Mouse (Mus musculus): ENCODE data around the gene Sema6c.

Gene Sema6c

GRCm38 (mm10) chr3:95159987-95160963, at the start of gene Sema6c:
TSS of gene Sema6c (plus strand) at chr3:95160457.
- in situ Hi-C loops (cut with MboI, MseI): no loop called here

- in situ Hi-C loops (cut with MboI, MseI): loop anchor here (10.0 kb wide), 1 partner anchor 1024 kb away; no protein-coding TSS in a partner anchor
These were observed 49.1 kb upstream of the Sema6c start, which contains the start of gene Vps72 for GRCm38 (mm10) chr3:95110911-95111726. TSS of gene Vps72 (plus strand) at chr3:95111022.

- in situ Hi-C loops (cut with MboI, MseI): loop anchor here (10.0 kb wide), 1 partner anchor 1022 kb away; no protein-coding TSS in a partner anchor
These were observed 47.5 kb upstream of the Sema6c start for GRCm38 (mm10) chr3:95112760-95113159.

GRCm38 (mm10) chr3:95117751-95118150, 42.5 kb upstream of the Sema6c start:
- in situ Hi-C loops (cut with MboI, MseI): loop anchor here (10.0 kb wide), 1 partner anchor 1017 kb away; no protein-coding TSS in a partner anchor

DNA sequence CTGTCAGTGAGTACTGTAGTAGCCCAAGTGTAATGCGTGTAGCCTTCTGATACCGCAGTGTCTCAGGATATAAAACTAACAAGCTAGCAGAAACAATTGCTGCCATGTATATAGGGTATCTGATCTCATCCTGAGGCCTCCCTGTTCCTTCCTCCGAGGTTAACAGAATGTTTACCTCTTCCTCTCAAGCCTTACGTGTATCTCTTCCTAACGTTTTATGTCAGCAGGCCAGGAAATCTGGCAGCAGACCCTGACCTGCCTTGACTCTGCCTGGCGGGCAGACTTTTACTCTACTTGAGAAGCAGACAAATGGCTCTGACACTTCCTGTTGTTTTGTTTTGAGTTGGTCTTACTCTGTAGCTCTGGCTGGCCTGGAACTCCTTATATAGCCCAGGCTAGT, 38.7 kb upstream of the Sema6c start:
- in situ Hi-C loops (cut with MboI, MseI): no loop called here

DNA sequence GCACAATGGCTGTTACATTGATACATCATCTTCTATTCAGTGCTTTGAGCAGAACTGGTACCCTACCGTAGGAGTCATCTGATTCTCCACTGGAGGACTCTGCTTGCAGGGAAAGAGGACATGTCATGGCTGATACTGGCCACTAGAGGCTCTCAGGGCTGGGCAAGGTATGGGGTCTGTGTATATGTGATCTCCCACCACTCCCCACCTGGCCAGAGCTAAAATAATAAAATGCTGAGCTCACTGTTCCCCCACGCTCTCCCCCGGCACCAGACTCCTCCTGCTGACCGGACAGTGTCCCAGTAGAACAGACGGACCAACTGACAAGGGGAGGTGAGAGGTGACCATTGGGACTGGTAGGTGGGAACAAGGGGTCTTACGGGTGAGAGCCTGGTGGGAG, 36.0 kb upstream of the Sema6c start, which contains the start of gene Tmod4:
Gene Tmod4, plus strand, starts transcription at position 231 of the 400 bp plus-strand sequence.
- in situ Hi-C loops (cut with MboI, MseI): no loop called here

DNA sequence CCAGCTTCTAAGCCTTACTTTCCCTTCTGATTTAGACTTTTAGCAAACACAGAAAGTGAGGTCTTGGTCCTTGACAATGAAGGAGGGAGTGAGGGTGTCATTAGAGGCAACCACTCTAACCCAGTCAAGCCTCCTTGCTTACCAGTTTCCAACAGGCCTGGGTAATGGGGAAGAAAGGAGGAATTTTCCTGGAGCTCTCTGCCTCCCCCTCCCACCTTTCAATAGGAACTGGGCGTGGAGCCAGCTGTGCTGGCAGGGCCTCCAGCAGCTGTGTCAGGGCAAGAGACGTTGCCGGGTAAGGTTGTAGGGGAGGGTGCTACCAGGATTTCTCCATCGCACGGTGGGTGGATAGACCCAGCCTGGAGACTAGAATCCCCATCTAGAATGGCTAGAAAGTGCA, 35.3 kb upstream of the Sema6c start:
- in situ Hi-C loops (cut with MboI, MseI): no loop called here

GRCm38 (mm10) chr3:95129226-95129651, 31.0 kb upstream of the Sema6c start:
- in situ Hi-C loops (cut with MboI, MseI): no loop called here

- in situ Hi-C loops (cut with MboI, MseI): loop anchor here (5.0 kb wide), 1 partner anchor 1203 kb away; no protein-coding TSS in a partner anchor
These were observed 30.2 kb upstream of the Sema6c start for GRCm38 (mm10) chr3:95130081-95130480.

DNA sequence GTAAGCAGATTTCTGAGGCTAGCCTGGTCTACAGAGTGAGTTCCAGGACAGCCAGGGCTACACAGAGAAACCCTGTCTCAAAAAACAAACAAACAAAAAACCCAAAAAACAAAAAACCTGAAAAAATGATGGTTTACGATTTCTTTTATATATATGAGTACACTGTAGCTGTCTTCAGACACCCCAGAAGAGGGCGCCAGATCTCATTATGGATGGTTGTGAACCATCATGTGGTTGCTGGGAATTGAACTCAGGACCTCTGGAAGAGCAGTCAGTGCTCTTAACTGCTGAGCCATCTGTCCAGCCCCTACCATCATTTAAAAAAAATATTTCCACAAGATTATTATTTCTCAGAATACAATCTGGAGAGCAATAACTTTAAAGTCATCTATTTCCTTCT, 27.9 kb upstream of the Sema6c start:
- in situ Hi-C loops (cut with MboI, MseI): loop anchor here (5.0 kb wide), 1 partner anchor 1205 kb away; no protein-coding TSS in a partner anchor

DNA sequence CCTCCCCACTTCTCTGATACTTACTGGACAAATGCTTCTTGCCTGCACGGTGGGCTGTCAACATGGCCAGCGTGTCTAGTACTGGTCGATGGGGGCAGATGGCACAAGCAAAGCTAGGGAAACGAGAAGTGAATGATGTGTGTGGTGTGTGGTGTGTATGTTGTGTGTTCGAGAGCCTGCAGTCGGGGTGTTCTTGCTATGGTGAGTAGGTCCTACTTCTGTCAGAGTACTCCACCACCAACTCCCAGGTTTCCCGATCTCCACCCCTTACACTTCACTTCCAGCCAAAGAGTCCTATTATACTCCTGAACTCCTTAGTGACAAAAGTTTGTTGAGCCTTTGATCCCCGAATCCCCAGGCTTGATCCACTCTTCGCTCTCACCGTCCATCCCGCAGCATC, 27.1 kb upstream of the Sema6c start:
- in situ Hi-C loops (cut with MboI, MseI): loop anchor here (5.0 kb wide), 1 partner anchor 1206 kb away; no protein-coding TSS in a partner anchor

GRCm38 (mm10) chr3:95133680-95134101, 26.6 kb upstream of the Sema6c start, which contains the start of the genes Scnm1 and Lysmd1:
TSS of gene Scnm1 (minus strand) at chr3:95134011.
TSS of gene Lysmd1 (plus strand) at chr3:95134088.
- in situ Hi-C loops (cut with MboI, MseI): loop anchor here (5.0 kb wide), 1 partner anchor 1206 kb away; no protein-coding TSS in a partner anchor

DNA sequence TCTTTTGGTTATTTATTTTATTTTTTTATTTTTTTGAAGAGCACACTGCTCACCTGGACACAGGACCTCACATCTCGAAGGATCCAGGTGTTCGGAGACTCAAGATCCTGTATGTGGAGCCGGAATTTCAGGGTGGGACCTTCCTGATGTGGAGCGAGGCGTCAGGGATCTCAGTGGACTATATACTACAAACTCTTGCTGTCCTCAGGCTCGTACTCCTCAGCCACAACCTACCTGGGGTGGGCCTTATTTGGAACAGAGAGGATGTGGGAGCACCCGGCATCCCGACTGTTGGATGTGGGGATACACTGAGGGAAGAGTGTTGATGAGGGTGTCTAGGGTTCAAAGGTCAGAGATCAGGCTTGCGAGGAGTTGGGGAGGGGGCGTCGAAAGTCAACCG, 26.1 kb upstream of the Sema6c start:
- in situ Hi-C loops (cut with MboI, MseI): loop anchor here (5.0 kb wide), 1 partner anchor 1207 kb away; no protein-coding TSS in a partner anchor

- in situ Hi-C loops (cut with MboI, MseI): no loop called here
These were observed 25.2 kb upstream of the Sema6c start for GRCm38 (mm10) chr3:95135023-95135422.

DNA sequence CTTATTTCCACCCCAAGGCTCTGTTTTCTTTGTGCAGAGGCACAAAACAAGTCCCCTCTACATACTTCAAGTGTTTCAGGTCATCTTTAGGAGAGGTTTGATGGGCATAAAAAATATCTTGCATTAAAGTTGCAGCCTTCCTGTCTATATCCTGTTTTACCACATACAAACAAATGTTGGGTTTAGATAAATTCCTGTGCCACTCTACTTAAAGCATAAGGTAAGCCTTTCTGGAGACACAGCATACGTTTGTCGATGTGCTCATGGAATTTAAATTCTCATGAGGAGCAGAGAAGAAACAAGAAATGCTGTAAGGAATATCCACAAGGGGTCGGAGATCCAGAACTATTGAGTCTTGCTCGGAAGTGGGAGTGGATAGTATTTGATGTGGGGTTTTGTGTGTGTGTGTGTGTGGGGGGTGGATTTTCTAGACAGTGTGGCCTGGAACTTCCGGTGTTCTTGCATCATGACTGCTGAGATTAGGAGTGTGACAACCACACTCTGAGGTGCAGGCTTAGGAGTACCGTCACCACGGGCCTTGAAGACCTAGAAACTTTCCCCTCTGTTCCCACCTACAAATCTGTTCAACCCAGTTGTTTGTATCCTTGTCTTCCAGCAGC, 24.7 kb upstream of the Sema6c start:
- in situ Hi-C loops (cut with MboI, MseI): no loop called here

DNA sequence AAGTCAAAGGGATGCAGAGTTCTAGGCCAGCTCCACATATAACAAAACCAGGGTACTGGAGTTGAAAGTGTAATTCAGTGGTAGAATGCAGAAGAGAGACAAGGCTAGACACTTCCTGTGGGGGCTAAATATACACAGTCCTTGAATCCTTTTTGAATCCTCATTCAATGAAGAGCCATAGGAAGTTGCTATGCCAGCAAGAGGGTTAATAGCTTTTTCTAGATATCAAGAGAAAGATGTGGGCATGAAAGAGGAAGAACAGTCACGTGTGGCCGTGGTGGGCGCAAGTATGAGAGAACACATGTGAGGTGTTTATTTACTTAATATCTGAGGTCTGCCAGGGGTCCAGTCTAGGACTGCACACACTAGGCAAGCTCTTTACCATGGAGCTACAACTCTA, 23.9 kb upstream of the Sema6c start:
- in situ Hi-C loops (cut with MboI, MseI): no loop called here

DNA sequence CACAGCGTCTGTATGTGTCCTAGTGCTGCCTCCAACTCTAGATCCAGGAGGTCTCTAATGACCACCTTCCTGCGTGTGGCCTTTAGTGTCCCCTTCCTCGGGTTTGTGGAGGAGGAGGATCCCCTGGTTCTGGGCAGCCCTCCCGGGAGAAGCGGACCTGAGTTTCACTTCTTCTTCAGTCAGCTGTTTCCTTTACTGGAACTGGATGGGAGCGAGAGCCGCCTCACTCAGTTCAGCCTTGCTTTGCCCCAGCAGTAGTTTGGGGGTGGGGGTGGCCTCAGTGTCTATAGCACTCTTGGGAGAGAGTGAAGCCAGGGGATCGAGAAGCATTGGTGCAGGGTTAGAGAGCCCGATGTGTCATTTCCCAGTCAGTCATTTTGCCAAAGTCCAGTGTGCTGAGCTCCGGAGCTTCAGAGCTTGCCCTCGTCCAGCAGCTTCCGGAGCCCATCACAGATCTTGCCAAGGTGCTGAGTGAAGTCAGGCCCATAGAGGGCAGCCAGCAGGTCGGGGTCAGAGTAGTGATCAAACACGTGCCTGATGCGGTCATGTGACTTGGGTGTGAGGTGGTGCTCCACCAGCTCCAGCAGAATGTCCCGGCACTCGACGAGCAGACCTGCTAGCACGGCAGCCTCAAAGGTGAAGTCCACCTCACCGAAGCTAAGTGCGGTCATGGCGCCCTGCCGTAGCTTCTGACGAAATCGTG, 20.5 kb upstream of the Sema6c start:
- in situ Hi-C loops (cut with MboI, MseI): no loop called here

DNA sequence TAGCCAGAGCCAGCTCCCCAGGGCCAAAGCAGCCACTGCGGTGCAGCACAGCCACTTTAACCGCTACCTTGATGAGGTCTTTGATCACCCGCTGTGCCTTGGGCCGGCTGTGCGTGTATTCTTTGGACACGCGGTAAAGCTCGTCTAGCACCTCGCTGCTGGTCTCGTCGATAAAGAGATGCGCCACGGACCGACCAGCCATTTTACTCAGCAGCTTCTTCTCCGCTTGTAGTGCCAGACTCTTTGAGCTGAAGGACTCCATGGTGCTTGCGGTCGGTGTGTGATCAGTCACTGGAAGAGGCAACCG, 20.0 kb upstream of the Sema6c start:
- in situ Hi-C loops (cut with MboI, MseI): no loop called here

DNA sequence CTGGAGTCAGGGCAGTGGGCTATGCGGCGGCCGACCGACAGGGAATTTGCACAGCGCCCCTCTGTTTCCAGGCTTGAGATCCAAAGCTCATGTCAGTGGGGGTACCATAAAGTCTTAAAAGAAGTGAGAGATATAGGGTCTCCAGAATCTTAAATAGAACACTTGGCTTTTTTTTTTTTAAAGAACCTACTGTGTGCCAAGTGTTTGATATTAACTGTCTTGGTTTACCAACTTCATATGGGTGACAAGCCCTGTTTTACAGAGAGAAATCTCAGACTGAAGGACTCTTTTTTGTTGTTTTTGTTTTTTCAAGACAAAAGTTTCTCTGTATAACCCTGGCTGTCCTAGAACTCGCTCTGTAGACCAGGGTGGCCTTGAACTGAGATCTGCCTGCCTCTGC, 19.5 kb upstream of the Sema6c start:
- in situ Hi-C loops (cut with MboI, MseI): no loop called here

- in situ Hi-C loops (cut with MboI, MseI): no loop called here
These were observed 18.8 kb upstream of the Sema6c start for GRCm38 (mm10) chr3:95141474-95141873.

Data from T-helper 1 cell (primary cell).